Mouse (Mus musculus) neutrophil, adult 59 days (primary cell): ENCODE results near the gene Rint1. TPM values are rescaled to one million over a fixed set of nuclear protein-coding genes. Genes with fewer than 3 reads are reported as not detected.

ENCODE experiments used
- total RNA-seq, 2 experiments: library from RNA; stranded (reverse); gene quantifications; 1 replicate in 1 of 2; 2 replicates in 1 of 2; pipeline ENCODE4 v1.2.4; 2023

Gene Rint1
- 10 to 100 TPM; 11.7 to 12.3 TPM for total RNA-seq

GRCm38 (mm10) chr5:23787536-23788389 is at the start of gene Rint1:
Gene Rint1 (plus strand): TSS chr5:23787711.

GRCm38 (mm10) chr5:23782931-23783877 is 4.3 kb upstream of the Rint1 start, which contains the start of gene Pus7:
Gene Pus7 (minus strand): TSS chr5:23783711.

GRCm38 (mm10) chr5:23843674-23844530 is 56.4 kb downstream of the Rint1 start, which contains the start of gene Tomm7:
Gene Tomm7 (minus strand): TSS chr5:23844161.

Other genes with a start within 250 kb of the Rint1 start
- gene Srpk2, start 103.1 kb upstream of the Rint1 start, total RNA-seq = 100 to 1,000 TPM; 123 to 142 TPM
- gene Pus7, start 4.0 kb upstream of the Rint1 start, total RNA-seq = 1 to 10 TPM; 6.5 to 6.6 TPM
- 10 to 100 TPM; 40.2 to 42.2 TPM for gene Tomm7, start 56.5 kb downstream of the Rint1 start, total RNA-seq
- 10 to 100 TPM; 18.0 to 19.7 TPM for gene Fam126a, start 243.0 kb downstream of the Rint1 start, total RNA-seq